Mouse (Mus musculus) common myeloid progenitor, adult 5-6 weeks (primary cell): ENCODE measurements at regions not wholly inside any gene's neighbourhood (a gene's known extent, or its start where the extent isn't known, plus 50 kb on each side); places are given as distances from the start of the nearest gene placed in this dataset.
A peak's percentile ranks its signal among the peaks of the same experiment; 100 is the strongest.

ENCODE experiments used
- ATAC-seq: replicated peaks from 2 replicates; pipeline ENCODE4 v1.8.0; 2016; ENCODE audit warnings: low read depth, mild to moderate bottlenecking, moderate TSS enrichment, inconsistent platforms; ENCODE audit not compliant: poor library complexity, severe bottlenecking

DNA sequence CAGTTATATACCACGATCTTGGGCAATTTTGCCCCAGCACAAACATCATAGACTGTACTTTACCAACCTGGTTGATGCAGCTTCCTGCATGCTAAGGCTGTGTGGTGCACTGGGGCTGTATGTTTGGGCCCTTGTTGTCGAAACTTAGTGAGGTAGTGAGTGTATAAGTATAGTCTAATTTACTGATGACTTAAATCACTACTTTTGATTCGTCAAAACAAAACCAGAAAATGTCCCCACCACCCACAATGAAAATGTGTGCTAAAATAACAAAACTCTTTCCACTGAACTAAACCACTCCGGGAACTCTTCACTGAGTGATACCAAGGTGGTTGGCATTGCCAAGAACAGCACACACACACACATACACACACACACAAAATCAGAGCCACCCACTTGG is 191.5 kb downstream of the Shq1 start:
- ATAC-seq, result no peak

DNA sequence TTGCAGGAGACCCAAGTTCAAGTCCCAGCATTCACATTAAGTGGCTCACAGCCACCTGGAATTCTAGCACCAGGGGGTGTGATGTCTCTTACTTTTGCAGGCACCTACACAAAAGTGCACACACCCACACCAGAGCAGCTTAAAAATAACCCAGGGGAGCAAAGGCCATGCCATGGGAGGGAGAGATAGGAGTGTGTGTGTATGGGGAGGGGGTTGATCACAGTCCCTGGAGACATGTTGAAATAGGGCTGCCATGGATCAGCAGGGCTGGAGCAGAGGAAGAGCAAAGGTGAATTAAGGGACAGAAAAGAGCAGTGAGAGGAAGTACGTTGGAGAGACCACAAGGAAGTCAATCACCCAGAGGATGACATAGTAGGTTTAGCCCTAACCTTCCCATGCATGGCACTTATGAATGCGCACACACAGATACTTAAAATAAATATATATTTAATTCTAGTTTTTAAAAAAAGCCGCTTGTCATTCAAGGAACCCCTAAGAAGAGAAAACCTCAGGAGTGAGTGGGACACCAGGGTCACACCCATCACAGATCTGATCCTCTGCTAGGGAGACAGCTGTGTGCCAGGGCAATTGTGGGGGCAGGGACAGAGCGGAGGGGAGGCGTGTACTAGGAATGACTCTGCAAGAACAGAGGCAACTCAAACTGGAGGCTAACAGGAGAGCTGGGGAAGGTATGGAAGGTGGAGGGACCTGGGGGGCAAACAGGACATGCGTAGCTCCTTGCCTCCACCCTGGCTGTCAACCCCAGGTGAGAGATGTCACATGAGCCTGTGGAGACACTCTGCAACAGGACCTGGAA is 189.5 kb upstream of the Rybp start:
- ATAC-seq, result peak; percentile 52

DNA sequence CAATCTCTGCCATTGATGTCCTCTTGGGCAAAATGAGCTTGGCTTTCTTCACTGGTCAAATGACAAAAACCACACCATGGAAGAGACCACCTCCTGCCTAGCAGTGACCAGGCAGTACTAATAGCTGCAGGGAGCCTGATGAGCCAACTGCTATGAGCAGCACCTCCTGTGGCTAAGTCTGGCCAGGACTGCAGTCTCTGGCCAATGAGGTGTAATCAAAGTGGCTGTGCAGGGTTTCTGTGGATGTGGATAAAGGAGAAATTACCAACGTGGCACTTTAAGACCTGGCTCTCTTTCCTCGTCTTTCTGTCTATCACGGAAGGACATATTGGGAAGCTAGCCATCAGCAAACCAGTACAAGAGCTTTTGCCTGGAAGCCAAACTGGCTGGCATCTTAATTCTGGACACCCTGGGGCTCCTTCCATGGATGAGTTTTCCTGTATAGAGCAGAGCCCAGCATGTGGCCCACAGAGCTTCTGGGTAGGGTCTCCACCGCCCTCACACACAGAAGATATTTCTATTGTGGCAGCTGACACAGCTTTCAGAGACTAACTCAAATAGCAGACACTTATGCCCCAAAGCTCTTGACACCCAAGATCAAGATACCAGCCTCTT is 188.2 kb upstream of the Rybp start:
- no peak for ATAC-seq

DNA sequence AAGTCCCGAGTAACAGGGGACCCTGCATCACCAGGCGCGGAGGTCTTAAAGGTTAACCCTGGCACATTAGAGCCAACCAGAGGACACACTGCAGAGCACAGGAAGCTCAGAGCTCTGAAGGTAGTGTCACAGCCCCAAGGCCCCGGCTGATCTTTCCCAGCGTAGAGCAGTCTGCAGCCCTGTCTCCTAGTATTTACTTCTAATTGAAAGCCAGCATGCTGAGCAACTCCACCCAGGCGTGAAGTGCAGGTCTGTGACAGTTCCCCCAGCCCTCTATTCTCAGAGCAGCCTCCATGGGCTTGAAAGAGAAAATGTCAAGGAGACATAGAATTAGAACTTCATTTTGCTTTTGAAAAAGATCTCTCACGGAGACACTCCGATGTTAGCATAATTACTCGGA is 187.0 kb upstream of the Rybp start:
- ATAC-seq, result no peak

DNA sequence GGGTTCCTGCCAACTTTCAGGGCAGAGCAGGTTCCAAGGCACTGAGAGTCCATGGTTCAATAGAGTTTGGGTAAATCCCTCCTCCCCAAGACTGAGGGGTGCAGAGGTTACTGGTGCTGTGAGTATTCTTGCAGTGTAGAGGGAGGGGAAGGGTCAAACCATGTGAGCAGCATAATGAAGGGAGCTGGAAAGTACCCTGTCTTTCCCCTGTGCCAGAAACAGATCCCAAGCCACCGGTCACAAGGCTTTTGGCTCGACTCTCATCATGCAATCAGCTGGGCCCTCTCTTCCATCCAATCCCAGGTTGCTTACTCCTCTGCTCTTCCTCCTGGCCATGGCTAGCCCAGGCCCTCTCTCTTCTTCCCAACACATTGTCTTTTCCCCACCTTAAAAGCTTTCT is 182.8 kb upstream of the Rybp start:
- ATAC-seq, result no peak

DNA sequence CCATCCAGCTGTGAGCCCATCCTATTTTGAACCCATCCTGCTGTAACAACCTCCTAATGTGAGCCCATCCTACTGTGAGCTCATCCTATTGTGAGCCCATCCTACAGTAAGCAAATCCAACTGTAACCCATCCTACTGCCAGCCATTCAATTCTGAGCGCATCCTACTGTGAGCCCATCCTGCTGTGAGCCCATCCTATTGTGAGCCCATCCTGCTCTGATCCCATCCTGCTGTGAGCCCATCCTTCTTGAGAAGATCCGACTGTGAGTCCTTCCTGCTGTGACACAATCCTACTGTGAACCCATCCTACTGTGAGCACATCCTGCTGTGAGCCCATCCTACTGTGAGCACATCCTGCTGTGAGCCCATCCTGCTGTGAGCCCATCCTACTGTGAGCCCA is 175.5 kb upstream of the Rybp start:
- no peak for ATAC-seq

DNA sequence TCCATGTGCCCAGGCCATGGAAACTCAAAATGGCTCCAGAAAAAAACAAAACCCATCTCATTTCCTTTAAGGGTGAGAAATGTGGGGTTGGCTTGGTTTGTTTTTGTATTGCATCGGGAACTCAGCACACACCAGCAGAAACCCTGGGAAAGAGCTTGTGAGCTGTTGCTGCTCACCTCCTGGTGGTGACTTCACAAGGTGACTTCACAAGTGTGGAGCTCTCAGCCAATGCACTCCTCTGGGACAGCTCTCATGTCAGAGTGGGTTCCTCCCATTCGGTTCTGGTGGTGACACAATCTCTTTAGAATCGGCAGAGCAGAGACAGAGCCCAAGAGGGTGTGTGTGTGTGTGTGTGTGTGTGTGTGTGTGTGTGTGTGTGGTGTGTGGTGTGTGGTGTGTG is 166.1 kb upstream of the Rybp start:
- no peak for ATAC-seq

DNA sequence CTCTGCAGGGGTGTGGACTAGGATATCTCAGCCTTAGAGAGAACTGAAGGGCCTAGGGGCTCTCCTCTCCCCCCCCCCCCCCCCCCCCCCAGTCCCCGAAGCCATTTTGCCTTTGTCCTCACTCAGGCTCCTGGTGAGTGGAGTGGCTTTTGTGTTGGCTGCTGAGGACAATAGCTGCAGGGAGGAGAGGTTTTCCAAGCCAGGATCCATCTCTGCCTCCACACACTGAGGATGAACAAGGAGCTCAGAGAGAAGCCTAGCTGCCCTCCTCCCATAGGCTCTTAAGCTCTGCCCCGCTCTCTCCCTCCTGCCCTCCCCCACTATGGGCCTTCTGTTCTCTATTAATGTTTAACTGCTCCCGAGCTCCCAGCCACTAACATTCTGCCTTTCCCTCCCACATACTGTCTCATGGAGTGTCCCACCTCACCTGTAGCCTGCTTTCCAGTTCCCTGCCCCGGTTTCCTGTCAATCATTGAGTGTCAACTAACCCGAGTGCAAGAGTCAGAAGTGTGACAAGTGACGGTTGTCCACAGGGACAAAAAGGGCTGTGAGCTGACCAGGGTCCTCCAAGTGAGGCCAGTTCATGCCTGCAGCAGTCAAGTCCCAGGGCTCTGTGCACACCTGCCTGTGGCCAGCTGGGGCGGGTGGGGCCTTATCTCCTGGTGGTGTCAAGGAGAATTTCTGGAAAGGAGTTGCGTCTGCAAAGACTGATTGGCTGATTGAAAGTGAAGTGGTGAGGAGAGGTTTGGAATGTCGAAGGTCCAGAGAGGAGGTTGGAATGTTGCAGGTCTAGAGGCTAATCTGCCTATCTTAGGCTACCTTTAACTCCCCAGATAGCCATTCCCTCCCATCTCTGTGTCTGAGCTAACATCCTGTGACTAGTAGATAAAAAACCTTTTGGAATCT is 165.1 kb upstream of the Rybp start:
- no peak for ATAC-seq

DNA sequence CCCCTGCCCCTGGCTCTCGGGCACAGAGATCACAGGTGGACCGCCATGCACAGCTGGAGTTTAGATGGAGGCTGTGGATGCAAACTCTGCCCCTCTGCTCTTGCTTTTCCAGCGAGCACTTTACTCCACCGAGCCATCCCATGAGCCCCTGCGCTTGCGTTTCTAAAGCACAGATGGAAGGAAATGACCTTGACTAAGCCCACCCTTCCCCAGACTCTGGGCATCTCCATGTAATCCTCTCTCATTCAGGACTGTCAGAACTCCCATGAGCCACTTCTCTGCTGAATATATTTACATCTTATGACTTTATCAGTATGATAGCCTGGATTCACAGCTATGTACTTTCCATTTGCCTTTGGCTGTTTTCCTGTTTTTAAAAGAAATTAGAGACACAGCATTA is 162.8 kb upstream of the Rybp start:
- no peak for ATAC-seq

DNA sequence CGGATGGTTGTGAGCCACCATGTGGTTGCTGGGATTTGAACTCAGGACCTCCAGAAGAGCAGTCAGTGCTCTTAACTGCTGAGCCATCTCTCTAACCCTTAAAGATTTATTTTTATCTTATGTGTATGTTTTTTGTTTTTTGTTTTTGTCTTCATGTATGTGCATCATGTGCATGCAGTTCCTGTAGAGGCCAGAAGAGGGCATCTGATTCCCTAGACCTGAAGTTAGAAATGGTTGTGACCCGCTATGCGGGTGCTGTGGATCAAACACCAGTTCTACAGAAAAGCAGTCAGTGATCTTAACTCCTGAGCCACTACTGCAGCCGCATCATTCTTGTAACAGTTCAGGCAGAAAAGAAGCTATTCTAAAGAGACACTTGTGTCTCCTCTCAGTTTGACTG is 161.8 kb upstream of the Rybp start:
- ATAC-seq, result no peak

DNA sequence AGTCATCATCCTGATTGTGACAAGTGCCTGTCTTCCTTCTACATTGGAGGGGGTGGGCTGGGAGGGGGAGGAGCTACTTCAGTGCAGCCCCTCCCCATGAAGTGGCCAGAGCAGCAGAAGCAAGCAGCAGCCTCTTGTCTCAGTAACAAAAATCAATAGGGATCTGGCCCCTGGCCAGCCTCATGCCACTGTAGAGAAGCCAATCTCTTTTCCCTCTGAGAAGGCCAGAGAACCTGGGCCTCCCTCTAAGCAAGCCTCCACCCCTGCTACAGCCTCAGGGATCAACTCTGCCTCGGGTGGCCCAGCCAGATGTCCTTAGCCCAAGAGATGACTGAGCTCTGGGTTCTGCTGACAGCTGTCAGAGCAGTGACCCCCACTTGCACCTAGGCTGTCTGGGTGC is 159.9 kb upstream of the Rybp start:
- no peak for ATAC-seq

DNA sequence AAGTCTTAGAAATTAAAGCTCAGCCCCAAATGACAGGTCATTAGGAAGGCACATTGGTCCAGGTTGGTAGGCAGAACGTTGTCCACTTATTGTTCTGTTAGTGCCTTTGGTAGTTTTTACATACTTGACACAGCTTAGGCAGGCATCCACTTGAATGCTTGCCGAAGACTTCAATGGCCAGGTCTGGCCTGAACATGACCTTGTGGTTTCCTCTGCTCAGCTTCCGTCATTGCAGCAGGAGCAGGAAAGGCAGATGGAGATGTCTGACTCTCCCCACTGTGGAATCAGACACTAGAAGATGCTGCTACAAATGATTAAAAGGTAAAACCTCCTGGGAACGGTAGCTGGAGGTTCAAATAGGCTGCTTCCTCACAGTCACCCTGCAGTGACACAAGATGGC is 159.5 kb upstream of the Rybp start:
- peak; percentile 54; the same call in 1 of the 2 replicates for ATAC-seq

DNA sequence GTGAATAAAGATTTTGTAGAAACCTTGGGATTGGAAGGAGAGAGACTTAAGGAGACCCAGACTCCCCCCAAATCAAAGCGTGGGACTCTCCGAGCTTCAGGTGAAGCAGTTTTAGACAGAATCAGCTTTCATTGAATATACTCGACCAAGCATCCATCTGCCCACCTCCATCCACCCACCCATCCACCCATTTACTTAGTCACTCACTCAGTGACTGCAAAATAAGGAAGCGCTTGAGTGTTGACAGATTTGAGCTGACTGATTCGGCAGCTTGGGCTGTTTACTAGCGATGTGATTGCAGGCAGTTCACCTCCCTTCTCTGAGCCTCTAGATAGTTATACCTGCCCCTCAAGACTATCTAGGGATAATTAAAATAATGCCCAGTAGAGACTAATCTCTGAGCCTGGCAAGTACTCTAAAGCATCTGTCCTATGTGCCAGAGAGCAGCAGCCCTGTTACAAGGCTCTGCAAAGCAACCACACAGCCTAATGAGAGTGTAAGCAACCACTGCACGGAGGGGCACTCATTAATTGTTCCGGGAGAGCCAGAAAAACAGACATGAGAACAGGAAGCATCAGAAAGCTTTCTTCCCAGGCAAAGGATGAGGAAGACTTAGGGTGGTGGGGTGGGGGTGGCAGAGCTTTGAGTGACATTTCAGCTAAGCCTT is 151.9 kb upstream of the Rybp start:
- peak; percentile 71 for ATAC-seq

DNA sequence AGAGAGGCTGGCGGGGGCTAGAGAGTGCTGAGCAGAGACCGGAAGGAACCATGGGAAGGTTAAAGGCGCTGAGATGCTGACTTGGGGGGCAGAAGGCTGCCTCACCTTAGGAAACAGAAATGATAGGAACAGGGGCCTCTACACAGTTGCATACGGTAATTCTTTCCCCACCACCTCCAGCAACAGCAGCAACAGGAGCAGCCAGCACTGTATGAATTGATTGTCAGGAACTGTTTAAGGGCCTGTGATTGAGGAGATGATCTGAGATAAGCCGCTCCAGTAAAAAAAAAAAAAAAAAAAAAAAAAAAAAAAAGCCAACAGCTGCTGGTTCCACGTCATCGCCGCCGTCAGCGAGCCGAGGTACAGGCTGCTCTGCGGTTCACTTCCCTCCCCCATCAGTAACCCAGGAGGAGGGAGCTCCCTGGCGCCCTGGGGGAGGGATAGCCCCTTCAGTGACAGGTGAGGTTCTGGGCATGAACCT is 151.3 kb upstream of the Rybp start:
- ATAC-seq, result peak; percentile 66

DNA sequence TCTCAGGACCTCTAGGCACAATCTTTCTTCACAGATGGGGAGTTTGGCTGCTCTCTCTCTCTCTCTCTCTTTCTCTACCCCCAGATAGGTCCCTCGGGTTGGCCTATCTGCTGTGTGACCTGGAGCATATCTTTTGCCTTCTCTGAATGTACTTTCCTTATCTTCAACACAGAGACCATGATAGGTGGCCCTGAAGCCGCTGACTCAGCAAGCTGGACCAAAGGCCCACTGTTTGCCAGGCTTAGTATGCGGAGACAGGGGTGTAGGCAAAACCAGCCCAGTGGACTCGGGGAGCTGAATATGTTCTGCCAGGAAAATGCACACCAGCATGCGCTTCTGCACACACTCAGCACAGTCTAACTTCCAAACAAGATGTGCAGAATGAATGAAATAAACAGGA is 150.7 kb upstream of the Rybp start:
- ATAC-seq, result no peak

DNA sequence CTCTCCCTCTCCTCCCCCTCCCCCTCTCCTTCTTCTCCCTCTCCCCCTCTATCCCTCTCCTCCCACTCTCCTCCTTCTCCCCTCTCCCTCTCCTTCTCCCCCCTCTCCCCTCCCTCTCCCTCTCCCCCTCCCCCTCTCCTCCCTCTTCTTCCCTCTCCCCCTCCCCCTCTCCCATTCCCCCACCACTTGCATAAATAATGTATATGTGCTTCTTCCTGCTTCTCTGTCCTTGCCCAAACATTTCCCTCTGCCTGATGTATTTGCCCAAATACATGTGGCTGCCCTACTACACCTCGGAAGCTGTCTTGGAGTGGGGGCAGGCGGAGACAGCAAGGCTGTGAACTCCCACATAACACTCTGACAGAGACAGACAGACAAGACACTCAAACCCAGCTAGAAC is 149.2 kb upstream of the Rybp start:
- no peak for ATAC-seq

DNA sequence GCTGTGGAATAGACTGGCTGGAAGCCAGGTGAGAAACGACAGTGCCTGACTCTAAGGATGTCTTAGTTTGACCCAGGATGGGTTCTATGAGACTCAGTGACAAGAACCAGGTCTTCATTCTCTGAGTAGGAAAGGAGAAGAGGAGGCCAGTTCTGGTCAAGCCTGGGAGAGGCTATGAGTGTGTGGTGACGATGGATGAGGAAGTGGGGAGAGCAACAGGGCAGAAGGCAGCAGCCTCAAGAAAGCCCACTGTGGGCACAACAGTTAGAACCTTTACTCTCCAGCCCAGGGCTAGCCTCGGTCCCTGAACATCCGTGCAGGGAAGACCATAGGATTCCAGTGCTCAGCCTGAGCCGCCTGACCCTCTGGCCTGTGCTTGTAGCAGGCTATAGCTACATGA is 147.9 kb upstream of the Rybp start:
- ATAC-seq, result peak; percentile 70

DNA sequence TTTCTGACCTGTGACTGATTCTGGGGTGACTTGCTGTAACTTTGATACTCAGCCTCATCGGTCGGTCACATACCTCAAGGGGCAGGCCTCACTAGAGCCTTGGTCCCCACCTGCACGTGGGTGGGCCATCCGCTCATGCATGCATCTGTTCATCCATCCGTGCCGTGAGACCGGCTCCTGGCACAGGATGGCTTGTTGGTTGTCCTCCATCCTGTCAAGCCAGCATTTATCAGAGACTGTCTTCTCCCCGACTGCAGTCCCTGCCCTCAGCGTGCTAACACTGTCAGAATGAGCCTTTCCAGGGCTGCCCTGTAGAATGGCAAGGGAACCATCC is 146.2 kb upstream of the Rybp start:
- no peak for ATAC-seq

DNA sequence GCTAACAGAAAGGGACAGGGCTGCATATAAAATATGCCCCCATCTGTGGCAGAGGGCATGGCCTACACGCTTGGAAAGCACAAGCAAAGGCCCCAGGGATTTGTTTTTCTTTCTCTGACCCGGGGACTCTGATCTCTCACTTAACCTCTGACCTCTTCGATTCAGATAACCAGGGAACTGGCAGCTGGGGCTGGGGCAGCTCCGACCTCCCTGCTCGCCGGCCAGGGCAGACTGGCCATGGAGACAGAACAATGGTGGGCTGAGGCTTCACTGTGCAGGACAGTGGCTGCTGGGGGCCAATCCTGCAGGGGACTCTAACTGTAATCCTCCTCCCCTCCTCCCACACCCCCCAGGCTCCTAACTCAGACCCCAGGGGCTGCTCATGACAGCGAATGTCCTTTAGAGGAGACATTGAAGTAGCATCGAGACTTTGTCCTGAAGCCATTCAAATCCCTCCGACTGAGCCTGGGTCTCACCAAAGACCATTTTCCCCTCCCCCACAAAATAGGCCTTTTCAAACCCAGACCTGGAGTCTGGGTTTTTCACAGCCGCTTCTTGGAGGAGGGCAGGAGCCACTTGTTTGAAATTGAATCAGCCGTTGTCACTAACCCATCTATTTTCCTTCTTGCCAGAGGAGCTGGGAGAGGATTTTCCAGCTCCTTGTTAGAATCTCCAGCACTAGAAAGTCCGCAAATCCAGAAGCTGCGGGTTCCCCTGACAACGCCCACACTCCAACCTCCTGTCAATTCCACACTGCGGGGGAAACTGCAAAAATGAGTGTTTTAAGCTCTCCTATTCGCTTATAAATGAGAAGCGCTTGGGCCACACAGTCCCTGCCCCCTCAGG is 145.6 kb upstream of the Rybp start:
- no peak for ATAC-seq

DNA sequence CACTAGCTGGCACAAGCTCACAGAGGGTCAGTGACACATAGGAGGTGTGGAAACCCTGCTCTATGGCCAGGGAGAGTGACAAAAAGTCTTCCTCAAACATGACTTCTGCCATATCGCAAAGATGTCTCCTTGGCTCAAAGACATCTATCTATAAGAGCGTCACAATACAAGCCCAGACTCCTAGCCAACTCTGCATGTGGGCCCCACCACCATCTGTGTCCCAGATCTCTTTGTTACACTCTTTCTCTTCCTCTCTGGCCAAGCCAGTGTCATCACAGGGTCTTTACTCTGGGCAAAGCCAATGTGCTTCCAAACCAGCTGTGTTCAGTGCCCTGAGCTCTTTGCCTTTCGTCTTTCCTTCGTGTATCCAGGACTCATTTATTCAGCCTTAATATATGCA is 143.0 kb upstream of the Rybp start:
- no peak for ATAC-seq
